Mouse (Mus musculus) right cerebral cortex, adult 2 months (tissue): ENCODE results near the gene Tmem117.

Source experiments
- DNase-seq, 2 experiments: peaks; one replicate each; pipeline ENCODE4 v3.0.0; 2021 to 2022; ENCODE audit warnings: low spot score in 2 of 2

Tmem117 gene

DNA sequence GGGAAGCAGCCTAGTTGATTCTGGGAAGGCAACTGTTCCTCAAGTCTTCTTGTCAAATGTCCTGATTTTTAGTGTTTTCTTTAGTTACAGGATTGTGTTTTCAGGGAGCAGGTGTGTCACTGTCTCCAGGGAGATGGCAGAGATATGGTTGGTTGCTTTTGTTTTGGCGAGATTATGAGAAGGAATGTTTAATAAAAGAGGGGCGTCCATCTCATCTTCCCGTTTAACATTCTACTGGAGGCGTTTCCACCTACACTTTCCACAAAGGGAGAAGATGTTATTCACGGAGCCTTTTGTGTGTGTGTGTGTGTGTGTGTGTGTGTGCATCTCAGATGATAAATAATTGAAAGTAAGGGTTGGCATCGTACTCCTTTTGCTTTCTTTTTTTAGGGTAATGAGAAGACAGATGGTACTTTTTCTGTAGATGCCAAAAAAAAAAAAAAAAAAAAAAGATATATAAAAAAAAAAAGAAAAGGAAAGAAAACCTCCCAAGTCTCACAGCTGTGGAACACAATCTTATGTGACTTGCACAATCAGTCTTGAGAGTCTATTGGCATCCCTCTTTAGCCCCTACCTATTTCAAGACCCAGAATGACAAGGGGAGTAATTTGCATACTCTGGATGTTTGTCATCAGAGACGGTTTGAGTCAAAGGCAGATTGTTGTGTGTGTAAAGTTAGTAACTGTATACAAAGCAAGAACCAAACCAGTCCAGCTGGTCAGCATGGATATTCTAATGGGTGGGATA lies 142.0 kb downstream of the Tmem117 start:
- peak in 1 of 2 experiments; percentile 54 for DNase-seq

GRCm38 (mm10) chr15:94771691-94772090 lies 142.7 kb downstream of the Tmem117 start:
- no peak for DNase-seq

DNA sequence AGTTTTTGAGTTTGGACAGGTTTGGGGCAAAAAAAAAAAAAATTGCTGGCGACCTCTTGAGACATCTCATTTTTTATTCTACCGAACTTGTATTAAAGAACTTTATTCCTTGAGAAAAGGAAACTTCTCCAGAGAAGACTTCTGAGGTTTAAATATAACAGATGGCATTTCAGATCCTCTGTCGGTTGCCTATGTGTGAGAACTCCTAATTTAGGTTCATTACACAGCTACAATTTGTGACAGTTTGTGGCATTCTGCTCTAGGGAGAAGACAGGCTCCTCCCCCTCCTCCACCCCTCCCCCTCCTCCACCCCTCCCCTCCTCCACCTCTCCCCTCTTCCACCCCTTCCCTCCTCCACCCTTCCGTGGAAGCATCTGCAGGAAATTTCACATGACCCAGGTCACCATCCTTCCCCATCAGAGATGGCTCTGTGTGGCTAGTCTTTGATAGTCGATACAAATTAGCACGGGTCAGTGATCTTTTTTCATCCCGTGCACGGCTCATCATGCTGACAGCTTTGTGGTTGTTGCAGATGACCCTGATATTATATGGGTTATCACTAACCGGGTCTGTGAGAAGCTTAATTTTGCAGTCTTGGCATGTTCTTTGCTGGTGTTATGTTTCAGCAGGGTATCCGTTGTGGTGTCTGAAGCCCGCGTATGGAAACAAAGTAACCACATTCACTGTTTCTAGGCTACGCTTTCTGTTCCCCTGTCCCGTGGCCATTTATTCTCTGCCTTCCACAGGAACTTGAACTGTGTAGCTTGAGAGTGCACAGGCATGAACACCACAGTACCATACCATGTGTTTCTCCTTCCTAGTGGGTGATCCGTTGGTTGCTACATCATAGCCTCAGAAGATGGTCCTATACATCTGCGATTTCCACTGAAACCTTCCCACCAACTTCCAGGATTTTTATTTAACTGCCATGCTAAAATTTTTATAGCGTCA lies 147.4 kb downstream of the Tmem117 start:
- no peak for DNase-seq

DNA sequence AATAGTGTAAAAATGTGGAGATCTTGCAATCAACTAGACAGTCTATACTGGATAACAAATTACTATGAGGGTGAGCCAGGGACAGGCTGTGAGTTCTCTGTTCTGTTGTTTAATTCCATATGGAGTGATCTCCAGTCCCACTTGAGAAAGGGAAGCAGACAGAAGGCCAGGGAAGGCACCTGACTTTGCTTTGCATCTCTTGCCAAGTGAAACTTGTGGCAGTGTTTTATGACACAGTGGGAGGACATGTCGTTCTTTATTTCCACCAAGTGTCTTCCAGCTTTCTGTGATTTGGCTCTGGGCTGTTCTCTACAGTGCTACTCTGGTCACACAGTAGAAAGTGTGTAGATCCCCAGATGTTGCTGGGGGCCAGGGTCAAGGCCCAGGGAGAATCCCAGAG lies 152.5 kb downstream of the Tmem117 start:
- DNase-seq = no peak

DNA sequence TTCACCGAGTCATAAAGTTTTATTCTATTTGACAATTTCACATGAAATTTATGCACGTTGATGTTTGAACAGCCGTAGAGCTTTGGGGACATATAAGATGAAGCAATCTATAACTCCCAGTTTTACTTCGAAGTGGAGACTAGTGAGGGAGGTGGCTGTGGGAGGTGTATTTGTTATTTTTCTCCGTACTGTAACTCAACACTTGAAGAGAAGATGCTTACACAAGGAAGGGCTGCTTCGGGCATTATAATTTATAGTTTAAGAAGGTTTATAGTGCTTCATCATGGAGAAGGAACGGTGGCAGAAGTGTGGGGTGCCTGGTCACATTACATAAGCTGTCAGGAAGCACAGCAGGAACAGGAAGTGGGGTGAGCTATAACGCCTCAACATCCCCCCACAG lies 164.4 kb downstream of the Tmem117 start:
- DNase-seq = no peak

GRCm38 (mm10) chr15:94795484-94795883 lies 166.5 kb downstream of the Tmem117 start:
- DNase-seq = no peak

GRCm38 (mm10) chr15:94798236-94798635 lies 169.2 kb downstream of the Tmem117 start:
- DNase-seq = no peak

DNA sequence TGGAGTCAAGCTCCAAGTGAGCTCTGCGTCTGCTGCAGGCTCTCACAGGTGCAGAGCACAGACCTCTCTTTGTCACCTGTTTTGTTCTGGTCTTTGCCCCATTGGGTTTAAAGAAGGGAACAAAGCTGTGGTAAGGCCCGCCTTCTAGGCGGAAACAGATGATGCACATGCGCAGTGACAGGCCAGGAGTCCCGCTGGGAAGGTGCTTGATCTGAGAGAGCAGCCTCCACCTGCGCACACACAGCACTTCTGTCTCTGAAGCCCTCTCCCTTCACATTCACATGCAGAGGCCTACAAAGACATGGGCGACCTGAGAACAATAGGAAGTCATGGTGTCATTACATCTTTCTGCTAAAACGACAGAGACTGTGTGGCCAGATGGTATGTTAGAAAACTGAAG lies 172.4 kb downstream of the Tmem117 start:
- no peak for DNase-seq

DNA sequence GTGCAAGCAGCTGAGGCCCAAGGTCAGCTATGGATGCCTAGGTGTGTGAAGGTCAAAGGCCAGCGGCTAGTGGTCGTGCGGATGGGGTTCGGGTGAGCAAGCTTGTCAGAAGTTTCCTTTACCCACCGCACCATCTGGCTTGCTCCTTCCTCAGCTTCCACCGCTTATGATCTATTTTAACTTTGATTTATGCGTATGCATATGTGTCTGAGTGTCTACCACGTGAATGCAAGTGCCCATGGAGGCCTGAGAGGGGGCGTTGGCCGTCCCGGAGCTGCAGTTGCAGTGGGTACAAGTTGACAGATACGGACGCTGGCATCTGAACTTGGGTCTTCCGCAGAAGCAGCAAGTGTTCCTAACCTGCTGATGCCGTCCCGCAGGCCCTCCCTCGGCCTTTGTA lies 173.8 kb downstream of the Tmem117 start:
- peak in 1 of 2 experiments; percentile 24 for DNase-seq

GRCm38 (mm10) chr15:94803624-94804342 lies 174.8 kb downstream of the Tmem117 start:
- DNase-seq = no peak

DNA sequence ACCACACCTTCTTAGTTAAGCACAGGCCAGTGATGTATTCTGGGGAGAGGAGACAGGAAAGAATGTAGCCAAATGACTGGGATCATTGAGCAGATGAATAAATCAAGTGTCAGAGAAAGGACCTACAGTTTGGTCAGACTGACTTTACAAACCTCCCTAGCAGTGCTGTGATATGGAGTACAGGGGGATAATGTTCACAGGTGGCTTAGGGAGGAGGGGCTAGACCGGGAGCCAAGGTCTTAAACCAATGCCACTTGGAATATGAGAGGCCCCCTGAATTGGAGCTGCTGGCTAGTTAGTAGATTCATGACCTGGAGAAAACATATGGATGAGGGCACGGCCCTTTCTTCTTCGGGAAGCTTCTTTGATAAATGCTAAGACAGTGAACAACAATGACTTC lies 177.0 kb downstream of the Tmem117 start:
- no peak for DNase-seq

DNA sequence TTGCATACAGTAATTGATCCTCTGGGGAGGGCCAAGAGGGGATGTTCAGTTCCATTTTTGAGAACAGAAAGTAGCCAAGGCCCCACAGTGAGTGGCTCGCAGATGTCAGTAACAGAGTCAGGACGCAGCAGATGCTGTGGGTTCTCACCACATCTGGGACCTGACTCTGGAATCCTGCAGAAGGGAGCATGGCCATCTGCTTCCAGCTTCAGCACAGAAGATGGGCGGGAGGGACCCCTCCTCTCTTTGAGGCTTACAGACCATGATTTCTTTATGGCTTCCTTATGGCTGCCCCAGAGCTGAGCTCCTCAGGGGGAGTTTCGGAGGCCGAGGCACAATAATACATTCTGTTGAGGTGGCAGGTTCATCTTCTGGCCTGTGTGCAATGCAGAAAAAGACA lies 182.5 kb downstream of the Tmem117 start:
- no peak for DNase-seq

DNA sequence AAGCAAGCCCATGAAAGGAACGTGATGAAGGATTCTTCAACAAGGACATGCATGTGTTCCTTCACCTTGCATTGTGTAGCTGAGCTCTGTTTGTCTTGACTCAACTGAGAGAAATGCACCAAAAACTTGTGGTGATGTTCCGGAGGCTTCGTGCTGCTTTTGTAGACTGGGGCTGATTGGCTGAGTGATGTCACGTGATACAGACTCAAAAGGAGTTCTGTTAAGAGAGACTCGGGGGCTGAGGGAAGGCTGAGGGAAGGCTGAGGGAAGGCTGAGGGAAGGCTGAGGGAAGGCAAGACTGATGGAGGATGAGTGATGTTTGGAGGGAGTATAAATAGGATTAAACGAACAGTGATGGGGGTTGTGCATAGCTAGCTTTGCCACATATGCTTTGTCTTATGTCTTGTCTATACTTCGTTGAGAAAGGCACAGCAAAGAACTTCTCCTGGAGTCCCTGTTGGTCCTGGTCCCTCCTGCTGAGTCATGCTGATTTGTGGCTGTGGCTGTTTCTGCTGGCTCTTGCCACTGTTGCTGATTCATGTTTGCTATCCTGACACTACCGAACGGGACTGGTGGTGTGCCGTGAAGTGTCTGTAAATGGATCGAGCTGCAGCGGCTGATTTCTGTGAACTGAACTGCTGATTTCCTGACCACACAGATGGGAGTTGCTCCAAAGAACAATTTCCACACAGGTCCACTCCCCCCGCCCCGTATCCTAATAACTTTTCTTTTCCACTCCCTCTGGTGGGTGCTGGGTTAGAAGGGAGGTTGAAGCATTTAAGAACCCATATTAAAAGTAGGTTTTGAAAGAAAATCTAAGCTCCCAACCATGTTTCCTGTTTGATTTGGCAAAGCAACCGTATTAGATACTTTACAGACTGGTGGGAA lies 185.4 kb downstream of the Tmem117 start:
- DNase-seq = peak in 1 of 2 experiments; percentile 23

DNA sequence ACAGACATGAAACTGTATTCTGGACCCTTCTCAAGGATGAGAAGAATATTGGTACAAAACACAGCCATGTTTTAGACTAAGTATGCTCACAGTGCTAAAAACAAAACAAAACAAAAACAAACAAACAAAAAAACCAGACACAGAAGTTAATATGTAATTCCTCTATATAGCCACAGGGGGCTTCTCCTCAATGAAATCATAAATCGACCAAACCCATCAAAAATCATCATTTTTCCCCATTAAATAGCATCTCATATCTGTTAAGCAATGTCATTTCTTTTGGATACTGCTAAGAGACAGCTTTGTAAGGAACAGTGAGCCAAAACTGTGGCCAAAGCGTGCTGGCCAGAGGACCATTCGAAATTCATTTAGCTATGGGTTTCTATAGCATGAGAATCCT lies 206.6 kb downstream of the Tmem117 start:
- no peak for DNase-seq

- peak in 1 of 2 experiments; percentile 19 for DNase-seq
Measured at GRCm38 (mm10) chr15:94838646-94839045, 209.6 kb downstream of the Tmem117 start.

GRCm38 (mm10) chr15:94847501-94847900 lies 218.5 kb downstream of the Tmem117 start:
- peak in 1 of 2 experiments; percentile 31 for DNase-seq

DNA sequence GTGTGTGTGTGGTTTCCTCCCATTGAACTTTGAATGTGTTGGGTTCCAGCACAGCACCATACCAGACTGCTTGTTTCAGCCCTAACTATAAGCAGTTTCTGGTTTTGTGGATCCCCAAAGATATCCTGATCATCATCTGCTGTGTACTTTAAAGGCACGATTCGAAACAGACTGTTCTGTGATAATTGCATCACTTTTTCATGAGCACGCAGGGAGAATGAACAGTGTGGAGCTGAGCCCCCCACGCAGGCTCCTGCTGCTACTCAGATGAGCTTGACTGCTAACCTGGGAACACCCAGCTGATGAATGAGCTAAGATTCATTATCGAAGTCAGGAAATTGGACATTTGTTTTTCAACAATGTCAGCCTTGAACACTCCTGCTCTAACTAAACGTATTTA lies 230.6 kb downstream of the Tmem117 start:
- DNase-seq = peak; percentile 34 to 45

DNA sequence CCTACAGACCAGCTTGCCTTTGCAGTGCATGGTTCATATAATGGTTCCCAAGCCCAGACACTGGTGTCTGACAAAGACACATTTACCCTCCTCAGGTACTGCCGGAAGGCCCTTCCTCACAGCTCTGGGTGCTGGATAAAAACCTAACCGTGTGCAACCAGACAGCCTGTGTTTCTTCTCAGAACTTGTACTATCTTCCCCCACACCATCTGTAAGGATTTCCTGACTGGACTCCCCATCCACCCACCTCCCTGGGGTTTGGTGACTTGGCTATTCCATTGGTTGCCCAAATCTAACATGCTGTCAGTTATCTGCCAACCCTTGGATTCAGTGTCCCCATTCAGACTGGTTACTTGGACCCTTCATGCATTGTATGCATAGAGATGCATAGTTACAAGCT lies 232.1 kb downstream of the Tmem117 start:
- peak in 1 of 2 experiments; percentile 35 for DNase-seq

DNA sequence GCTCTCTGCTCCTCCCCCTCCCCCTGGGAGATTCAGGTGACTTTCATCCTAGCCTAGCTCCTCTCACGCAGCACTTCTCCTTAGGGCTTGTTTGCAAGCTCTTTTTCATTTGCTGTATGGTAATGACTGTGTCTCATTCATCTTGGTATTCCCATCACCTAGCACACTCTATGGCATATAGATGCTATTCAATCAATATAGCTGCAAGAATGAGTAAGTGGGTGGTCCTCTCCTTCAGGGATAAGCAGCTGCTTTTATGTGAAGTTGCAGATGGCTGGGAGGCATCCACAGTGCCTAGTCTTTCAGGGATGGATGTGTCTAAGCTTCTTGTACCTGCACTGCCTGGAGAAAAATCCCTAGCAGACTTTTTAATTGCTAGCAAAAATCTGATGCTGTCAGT lies 235.1 kb downstream of the Tmem117 start:
- DNase-seq = peak in 1 of 2 experiments; percentile 23

DNA sequence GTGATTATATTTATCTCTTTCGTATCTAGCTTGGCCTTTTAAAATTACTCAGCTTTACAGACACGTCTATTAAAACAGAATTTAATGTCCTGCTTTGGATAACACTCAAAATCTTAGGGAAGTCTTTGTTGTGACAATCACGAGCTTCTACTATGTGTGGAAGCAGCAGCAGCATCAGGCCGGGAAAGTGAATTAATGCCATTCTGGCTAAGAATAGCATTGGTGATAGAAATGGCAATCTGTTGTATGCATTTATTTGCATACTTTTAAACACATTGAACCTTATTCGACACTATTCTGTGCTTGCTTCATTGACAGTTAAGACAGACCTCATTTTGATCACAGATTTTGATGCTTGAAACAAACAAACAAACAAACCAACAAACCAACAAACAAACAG lies 239.3 kb downstream of the Tmem117 start:
- no peak for DNase-seq

DNA sequence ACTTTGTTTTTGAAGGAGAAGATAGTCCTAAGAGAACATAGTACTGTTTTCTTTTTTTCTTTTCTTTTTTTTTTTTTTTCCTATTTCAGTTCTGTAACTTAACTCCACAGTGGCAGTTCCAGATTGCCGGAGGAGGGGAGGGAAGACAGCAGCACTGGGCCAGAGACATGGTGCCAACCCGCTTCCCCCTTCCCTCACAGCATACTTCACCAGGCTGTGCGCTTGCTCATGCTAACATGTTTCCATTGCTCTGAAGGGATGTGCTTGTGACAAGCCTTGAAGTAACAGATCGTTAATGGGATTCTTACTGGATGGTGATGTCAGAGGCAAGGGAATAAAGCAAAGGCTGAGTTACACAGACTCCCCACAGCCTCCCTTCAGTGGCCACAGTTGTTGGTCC lies 256.0 kb downstream of the Tmem117 start:
- no peak for DNase-seq
